Comparison of ENCODE assay signal across 23 mouse cellular contexts in genomic region chr6:86768186-86768776, GRCm38 (mm10). TPM values are rescaled to one million over a fixed set of nuclear protein-coding genes. Genes with fewer than 3 reads are reported as not detected.
DNase-seq lines count a peak whose midpoint lies in the region; ATAC-seq and TF ChIP-seq lines count a peak whose summit lies in the region.
"Had no signal": no experiment of that assay in that cellular context is flagged by ENCODE, and none has a peak within 500 bp of the region (broad histone marks: within the 10 kb centered on the region; RNA-seq: fewer than 3 reads in every experiment).

No protein-coding gene starts in this region.

- DNase-seq in gastrocnemius, adult 18-20 months (ENCODE audit: low spot score), result peak; percentile 33
- no peak for DNase-seq in gastrocnemius, postnatal 14 days
- DNase-seq in midbrain, embryonic 11.5 days (ENCODE audit: low spot score, missing footprints), result peak; percentile 66
- no peak for DNase-seq in midbrain, embryonic 14.5 days
- peak; percentile 66 for DNase-seq in fibroblast of lung, adult 2 months (ENCODE audit: low read depth)
- DNase-seq in stomach, postnatal 0 days (ENCODE audit: low spot score), result no peak
- no peak for DNase-seq in cerebellum, postnatal 10 days
- no peak for DNase-seq in embryonic facial prominence, embryonic 10.5 days (ENCODE audit: low spot score)
- DNase-seq: adrenal gland, postnatal 10 days; cerebellum, adult 11 months; cerebellum, adult 8-10 months; cerebellum, postnatal 25 days; heart, adult 18-20 months; heart, postnatal 10 days; heart, postnatal 4 days had no signal

- intact Hi-C loops in gastrocnemius, postnatal 14 days (cut with DNase I; ENCODE audit: low total_unique reads), result no loop called here

- no peak for ATAC-seq in midbrain, embryonic 11.5 days (ENCODE audit: low FRiP score)
- ATAC-seq in midbrain, embryonic 14.5 days (ENCODE audit: low FRiP score, low TSS enrichment), result no peak
- ATAC-seq in stomach, postnatal 0 days (ENCODE audit: low FRiP score, low TSS enrichment), result no peak
- ATAC-seq: forebrain, embryonic 14.5 days; hindbrain, embryonic 16.5 days; inflammation-experienced regulatory T-cells, adult 6 months had no signal

- TF ChIP-seq CTCF in stomach, postnatal 0 days (IDR thresholded peaks at IDR 0.05; ENCODE audit: low read depth), result no peak

- H3K27ac ChIP-seq in midbrain, embryonic 11.5 days (ENCODE audit: low read depth, low read length), result no peak overlapping the region
- H3K27ac ChIP-seq in midbrain, embryonic 14.5 days (replicated peaks; ENCODE audit: low read depth, low read length), result no peak overlapping the region
- H3K27ac ChIP-seq in stomach, postnatal 0 days (replicated peaks), result peak overlapping the region; percentile 18; the same call in 1 of the 2 replicates
- H3K27ac ChIP-seq in embryonic facial prominence, embryonic 10.5 days (replicated peaks), result no peak overlapping the region
- H3K27ac ChIP-seq: embryonic facial prominence, embryonic 13.5 days; forebrain, embryonic 10.5 days; heart, embryonic 10.5 days; hindbrain, embryonic 12.5 days had no signal

- TF ChIP-seq EP300 in stomach, postnatal 0 days (optimal IDR thresholded peaks at IDR 0.05), result no peak

- no peak overlapping the region for H3K9ac ChIP-seq in midbrain, embryonic 11.5 days (ENCODE audit: low read length)
- no peak overlapping the region for H3K9ac ChIP-seq in midbrain, embryonic 14.5 days (replicated peaks; ENCODE audit: low read length)
- H3K9ac ChIP-seq in stomach, postnatal 0 days (ENCODE audit: low read length), result no peak overlapping the region
- H3K9ac ChIP-seq: embryonic facial prominence, embryonic 13.5 days; hindbrain, embryonic 12.5 days had no signal

- H3K4me3 ChIP-seq in midbrain, embryonic 11.5 days (ENCODE audit: low read depth, low read length), result no peak overlapping the region
- H3K4me3 ChIP-seq in midbrain, embryonic 14.5 days (replicated peaks; ENCODE audit: low read depth, low read length), result no peak overlapping the region
- H3K4me3 ChIP-seq in stomach, postnatal 0 days (ENCODE audit: low read depth, low read length), result no peak overlapping the region
- H3K4me3 ChIP-seq in embryonic facial prominence, embryonic 10.5 days, result no peak overlapping the region
- H3K4me3 ChIP-seq: embryonic facial prominence, embryonic 13.5 days; forebrain, embryonic 10.5 days; heart, embryonic 10.5 days; hindbrain, embryonic 12.5 days had no signal

- WGBS in midbrain, embryonic 11.5 days, result 88% methylated on average over 4 of the region's 4 CpGs
- WGBS in midbrain, embryonic 14.5 days, result 86% methylated on average over 4 of the region's 4 CpGs
- WGBS in stomach, postnatal 0 days, result 72% methylated on average over 4 of the region's 4 CpGs
- WGBS in embryonic facial prominence, embryonic 10.5 days, result 89% methylated on average over 4 of the region's 4 CpGs

- no peaks in the 10 kb centered on the region for H3K27me3 ChIP-seq in midbrain, embryonic 11.5 days (ENCODE audit: control insufficient read depth, insufficient read depth, low read length)
- no peaks in the 10 kb centered on the region for H3K27me3 ChIP-seq in midbrain, embryonic 14.5 days (ENCODE audit: control insufficient read depth, insufficient read depth, low read length)
- no peaks in the 10 kb centered on the region for H3K27me3 ChIP-seq in stomach, postnatal 0 days (ENCODE audit: control insufficient read depth, insufficient read depth, low read length)
- H3K27me3 ChIP-seq in embryonic facial prominence, embryonic 10.5 days (replicated peaks; ENCODE audit: low read depth, poor library complexity, severe bottlenecking), result no peaks in the 10 kb centered on the region
- H3K27me3 ChIP-seq: CH12.LX; embryonic facial prominence, embryonic 13.5 days; hindbrain, embryonic 12.5 days had no signal

- H3K4me1 ChIP-seq in midbrain, embryonic 11.5 days (ENCODE audit: control insufficient read depth, insufficient read depth, low read length), result no peaks in the 10 kb centered on the region
- no peaks in the 10 kb centered on the region for H3K4me1 ChIP-seq in midbrain, embryonic 14.5 days (ENCODE audit: control insufficient read depth, insufficient read depth, low read length)
- H3K4me1 ChIP-seq in stomach, postnatal 0 days (replicated peaks; ENCODE audit: control insufficient read depth, insufficient read depth), result no peaks in the 10 kb centered on the region
- H3K4me1 ChIP-seq in embryonic facial prominence, embryonic 10.5 days, result no peaks in the 10 kb centered on the region
- H3K4me1 ChIP-seq: embryonic facial prominence, embryonic 13.5 days; forebrain, embryonic 10.5 days; hindbrain, embryonic 12.5 days had no signal

- no peak overlapping the region for H3K4me2 ChIP-seq in midbrain, embryonic 11.5 days
- H3K4me2 ChIP-seq in midbrain, embryonic 14.5 days (ENCODE audit: low read length), result no peak overlapping the region
- H3K4me2 ChIP-seq in stomach, postnatal 0 days (replicated peaks; ENCODE audit: low read depth), result no peak overlapping the region
- H3K4me2 ChIP-seq: embryonic facial prominence, embryonic 13.5 days; hindbrain, embryonic 12.5 days had no signal

- no peaks in the 10 kb centered on the region for H3K36me3 ChIP-seq in midbrain, embryonic 11.5 days (ENCODE audit: control insufficient read depth, insufficient read depth, low read length)
- H3K36me3 ChIP-seq in midbrain, embryonic 14.5 days (ENCODE audit: control insufficient read depth, insufficient read depth, low read length), result no peaks in the 10 kb centered on the region
- peaks cover 2% of the 10 kb centered on the region; the same call in 1 of the 2 replicates for H3K36me3 ChIP-seq in stomach, postnatal 0 days (ENCODE audit: control insufficient read depth, insufficient read depth, low read length)
- H3K36me3 ChIP-seq in embryonic facial prominence, embryonic 10.5 days (replicated peaks), result no peaks in the 10 kb centered on the region
- H3K36me3 ChIP-seq: embryonic facial prominence, embryonic 13.5 days; forebrain, embryonic 10.5 days; heart, embryonic 10.5 days; hindbrain, embryonic 12.5 days had no signal

- H3K9me3 ChIP-seq in midbrain, embryonic 11.5 days (ENCODE audit: control insufficient read depth, low read length), result no peaks in the 10 kb centered on the region
- H3K9me3 ChIP-seq in midbrain, embryonic 14.5 days (ENCODE audit: control insufficient read depth, low read length), result no peaks in the 10 kb centered on the region
- H3K9me3 ChIP-seq in stomach, postnatal 0 days (ENCODE audit: control insufficient read depth, low read length), result no peaks in the 10 kb centered on the region
- no peaks in the 10 kb centered on the region for H3K9me3 ChIP-seq in embryonic facial prominence, embryonic 10.5 days
- H3K9me3 ChIP-seq: embryonic facial prominence, embryonic 13.5 days; forebrain, embryonic 10.5 days; heart, embryonic 10.5 days; hindbrain, embryonic 12.5 days had no signal

RNA-seq across cellular contexts. Expression of gene Anxa4, which starts 25.1 kb away (rescaled TPM):
- 10 to 100 TPM; 14.6 to 28.1 TPM for total RNA-seq in gastrocnemius, adult 18-20 months (2021)
- 10 to 100 TPM; 20.4 to 23.1 TPM for total RNA-seq in gastrocnemius, postnatal 14 days (2021)
- polyA plus RNA-seq in midbrain, embryonic 11.5 days (2014; fragmentation: Nextera tagmentation; extraction: Ambion mirVana), result 5.4 and 7.0 TPM in 2 replicates
- 2.8 and 5.6 TPM in 2 replicates for polyA plus RNA-seq in midbrain, embryonic 14.5 days (2014; fragmentation: Nextera tagmentation; extraction: Ambion mirVana)
- 111 and 114 TPM in 2 replicates for polyA plus RNA-seq in stomach, postnatal 0 days (2015; fragmentation: Nextera tagmentation; extraction: Ambion mirVana)
- polyA plus RNA-seq in embryonic facial prominence, embryonic 10.5 days (2016; fragmentation: Nextera tagmentation; extraction: Ambion mirVana), result 6.8 and 7.0 TPM in 2 replicates

RNA-seq across cellular contexts. Expression of gene Gmcl1, which starts 35.1 kb away (rescaled TPM):
- total RNA-seq in gastrocnemius, adult 18-20 months (2021), result 1 to 10 TPM; 1.9 to 2.2 TPM
- 1 to 10 TPM; 3.4 to 3.8 TPM for total RNA-seq in gastrocnemius, postnatal 14 days (2021)
- polyA plus RNA-seq in midbrain, embryonic 11.5 days (2014; fragmentation: Nextera tagmentation; extraction: Ambion mirVana), result 42.4 and 46.3 TPM in 2 replicates
- 32.7 and 38.0 TPM in 2 replicates for polyA plus RNA-seq in midbrain, embryonic 14.5 days (2014; fragmentation: Nextera tagmentation; extraction: Ambion mirVana)
- polyA plus RNA-seq in stomach, postnatal 0 days (2015; fragmentation: Nextera tagmentation; extraction: Ambion mirVana), result 11.6 and 14.0 TPM in 2 replicates
- polyA plus RNA-seq in embryonic facial prominence, embryonic 10.5 days (2016; fragmentation: Nextera tagmentation; extraction: Ambion mirVana), result 36.2 and 36.3 TPM in 2 replicates

Comparison
In these comparisons a context has a peak if more than half of its experiments do, and no peak if none do; other contexts are left out.
1. DNase-seq: peak in gastrocnemius, adult 18-20 months (single experiment), midbrain, embryonic 11.5 days (single experiment) and fibroblast of lung, adult 2 months (single experiment); none in gastrocnemius, postnatal 14 days (single experiment), midbrain, embryonic 14.5 days (single experiment), stomach, postnatal 0 days (single experiment), cerebellum, postnatal 10 days (0 of 2) and embryonic facial prominence, embryonic 10.5 days (single experiment).
2. RNA of gene Anxa4, which starts 25.1 kb away (polyA plus RNA-seq): 111 to 114 TPM in stomach, postnatal 0 days; 6.8 to 7.0 TPM in embryonic facial prominence, embryonic 10.5 days, 2.8 to 5.6 TPM in midbrain, embryonic 14.5 days and 5.4 to 7.0 TPM in midbrain, embryonic 11.5 days; every median in the first group is over 10 times any median in the second.